Mouse (Mus musculus) embryonic fibroblast, embryonic 13.5 days (primary cell): ENCODE measurements around the gene Dclk3.

Source experiments
- CTCF ChIP-seq: IDR thresholded peaks from 2 replicates; pipeline ENCODE4 v1.5.1; 2011; ENCODE audit warnings: mild to moderate bottlenecking, control low read depth, low read length, moderate library complexity, borderline replicate concordance; ENCODE audit not compliant: insufficient read depth
- POLR2A ChIP-seq: IDR thresholded peaks from 2 replicates; pipeline ENCODE4 v1.6.1; 2011; ENCODE audit warnings: low read depth, mild to moderate bottlenecking, control low read depth, low read length, moderate library complexity

GRCm38 (mm10) chr9:111438904-111439835 lies at the start of gene Dclk3:
- no peak for TF ChIP-seq CTCF
- TF ChIP-seq POLR2A, result no peak
